Mouse (Mus musculus) bone marrow, adult 2 months (tissue): ENCODE data around the gene Glt1d1. TPM values are rescaled to one million over a fixed set of nuclear protein-coding genes. Genes with fewer than 3 reads are reported as not detected.

Experiments used
- H3K27ac ChIP-seq: fragments of 200-500 bp; 2 replicates; pipeline ENCODE4 v1.5.1; 2012; ENCODE audit warnings: low read depth, mild to moderate bottlenecking, control low read depth, inconsistent platforms, low read length; ENCODE audit not compliant: control insufficient read depth, poor library complexity, insufficient read depth
- H3K4me1 ChIP-seq: fragments of 200-500 bp; 2 replicates; pipeline ENCODE4 v1.6.1; 2011; ENCODE audit warnings: low read length; ENCODE audit not compliant: control insufficient read depth, insufficient read depth
- H3K4me3 ChIP-seq: fragments of 200-500 bp; replicated peaks from 2 replicates; pipeline ENCODE3; 2011; ENCODE audit warnings: mild to moderate bottlenecking, low read depth, low read length, control low read depth; ENCODE audit not compliant: control insufficient read depth
- CTCF ChIP-seq: fragments of 200-500 bp; IDR thresholded peaks from 2 replicates; pipeline ENCODE4 v1.5.1; 2011; ENCODE audit warnings: low read length, control low read depth; ENCODE audit not compliant: control insufficient read depth, insufficient read depth
- POLR2A ChIP-seq: fragments of 200-500 bp; IDR thresholded peaks from 2 replicates; pipeline ENCODE4 v1.6.1; 2011; ENCODE audit warnings: low read depth, mild to moderate bottlenecking, control low read depth, low read length, borderline replicate concordance; ENCODE audit not compliant: control insufficient read depth
- WGBS: fragments of 180-500 bp; shearing (Covaris S2); methylation state at CpG from one replicate; pipeline ENCODE4 v1.1.7; 2018; 5-methylcytosine and 5-hydroxymethylcytosine counted together
- polyA plus RNA-seq: library from polyadenylated mRNA; stranded (reverse); fragments of >200 nt; gene quantifications from 2 replicates; pipeline ENCODE4 v1.2.4, GENCODE M21; 2011; ENCODE audit warnings: low replicate concordance; ENCODE audit not compliant: missing spikeins, insufficient read depth, insufficient read length

Gene Glt1d1
- polyA plus RNA-seq, 1 experiment: 4.8 TPM

- no peak overlapping the region; the same call in 1 of the 2 replicates for H3K27ac ChIP-seq
- peaks cover 7% of the 10 kb centered on the region for H3K4me1 ChIP-seq
- no peak overlapping the region for H3K4me3 ChIP-seq
- 53% methylated on average over 2 of the region's 2 CpGs for WGBS
- no peak for TF ChIP-seq POLR2A
- no peak for TF ChIP-seq CTCF
Measured at GRCm38 (mm10) chr5:127607507-127607906, 24.6 kb upstream of the Glt1d1 start.

DNA sequence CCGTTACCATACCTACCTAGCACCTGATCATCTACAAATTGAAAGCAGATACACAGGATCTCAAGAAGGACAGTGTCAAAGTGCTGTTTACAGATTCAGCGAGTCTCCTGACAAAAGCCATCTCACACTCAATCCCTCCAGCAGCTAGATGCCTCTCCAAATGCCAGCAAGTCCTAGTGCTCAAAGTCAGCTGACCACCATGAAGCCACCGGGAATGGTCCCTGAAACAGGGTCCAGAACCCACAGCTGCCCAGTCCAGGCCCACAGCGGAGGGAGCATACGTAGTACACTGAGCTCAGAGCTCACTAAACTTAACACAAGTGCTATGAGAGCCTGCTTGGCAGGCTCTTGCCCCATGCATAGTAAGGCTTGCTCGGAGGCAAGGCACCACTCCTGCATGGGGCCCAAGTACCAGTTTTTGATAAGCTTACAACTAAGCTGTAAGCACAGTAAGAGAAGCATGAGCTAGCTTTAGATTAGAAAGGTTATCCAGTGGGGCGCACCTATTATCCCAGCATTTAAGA, 22.8 kb upstream of the Glt1d1 start:
- Histone ChIP-seq H3K27ac (peak overlapping the region; percentile 21; the same call in 1 of the 2 replicates), H3K4me1 (peaks cover 10% of the 10 kb centered on the region), H3K4me3 (no peak overlapping the region)
- 80% methylated on average over 7 of the region's 7 CpGs for WGBS
- TF ChIP-seq POLR2A (no peak), CTCF (no peak)

GRCm38 (mm10) chr5:127610787-127611509, 21.1 kb upstream of the Glt1d1 start:
- TF ChIP-seq POLR2A (no peak), CTCF (no peak)
- H3K27ac ChIP-seq: peak overlapping the region; percentile 38
- WGBS: 2% methylated on average over 6 of the region's 6 CpGs
- no peak overlapping the region for H3K4me3 ChIP-seq
- peaks cover 11% of the 10 kb centered on the region for H3K4me1 ChIP-seq

GRCm38 (mm10) chr5:127611881-127612280, 20.2 kb upstream of the Glt1d1 start:
- Histone ChIP-seq H3K4me3 (peak overlapping the region; percentile 30), H3K27ac (peak overlapping the region; percentile 38), H3K4me1 (peaks cover 14% of the 10 kb centered on the region)
- TF ChIP-seq CTCF: no peak
- no peak for TF ChIP-seq POLR2A
- 32% methylated on average over 1 of the region's 1 CpGs for WGBS

DNA sequence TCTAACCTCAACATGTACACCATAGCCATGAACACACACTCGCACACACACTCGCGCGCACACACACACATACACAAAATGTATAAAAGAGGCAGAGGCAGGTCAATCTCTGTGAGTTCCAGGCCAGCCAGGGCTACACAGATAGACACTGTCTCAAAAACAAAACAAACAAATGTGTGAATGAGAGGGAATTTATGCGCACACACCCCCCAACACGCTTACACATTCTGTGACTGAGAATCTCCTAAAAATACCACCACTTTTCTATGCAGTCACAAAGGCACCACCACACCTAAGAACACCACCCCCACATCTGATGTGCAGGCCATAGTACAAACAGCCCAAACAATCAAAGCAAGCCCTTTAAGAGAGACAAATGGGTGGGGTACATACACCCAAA, 19.7 kb upstream of the Glt1d1 start:
- H3K27ac ChIP-seq: no peak overlapping the region
- H3K4me3 ChIP-seq: no peak overlapping the region
- 97% methylated on average over 6 of the region's 6 CpGs for WGBS

GRCm38 (mm10) chr5:127615459-127615858, 16.6 kb upstream of the Glt1d1 start:
- H3K4me1 ChIP-seq: peaks cover 11% of the 10 kb centered on the region
- TF ChIP-seq POLR2A (no peak), CTCF (no peak)
- H3K4me3 ChIP-seq: peak overlapping the region; percentile 57
- H3K27ac ChIP-seq: peak overlapping the region; percentile 79
- WGBS: 7% methylated on average over 3 of the region's 3 CpGs

More for the DNA sequence above, 19.7 kb upstream of the Glt1d1 start:
- H3K4me1 ChIP-seq: peaks cover 14% of the 10 kb centered on the region
- TF ChIP-seq CTCF (no peak), POLR2A (no peak)

GRCm38 (mm10) chr5:127616151-127616550, 15.9 kb upstream of the Glt1d1 start:
- H3K27ac ChIP-seq: peak overlapping the region; percentile 75
- H3K4me3 ChIP-seq: peak overlapping the region; percentile 93
- H3K4me1 ChIP-seq: peaks cover 13% of the 10 kb centered on the region
- TF ChIP-seq POLR2A: no peak
- TF ChIP-seq CTCF: no peak
- WGBS: 6% methylated on average over 5 of the region's 5 CpGs

DNA sequence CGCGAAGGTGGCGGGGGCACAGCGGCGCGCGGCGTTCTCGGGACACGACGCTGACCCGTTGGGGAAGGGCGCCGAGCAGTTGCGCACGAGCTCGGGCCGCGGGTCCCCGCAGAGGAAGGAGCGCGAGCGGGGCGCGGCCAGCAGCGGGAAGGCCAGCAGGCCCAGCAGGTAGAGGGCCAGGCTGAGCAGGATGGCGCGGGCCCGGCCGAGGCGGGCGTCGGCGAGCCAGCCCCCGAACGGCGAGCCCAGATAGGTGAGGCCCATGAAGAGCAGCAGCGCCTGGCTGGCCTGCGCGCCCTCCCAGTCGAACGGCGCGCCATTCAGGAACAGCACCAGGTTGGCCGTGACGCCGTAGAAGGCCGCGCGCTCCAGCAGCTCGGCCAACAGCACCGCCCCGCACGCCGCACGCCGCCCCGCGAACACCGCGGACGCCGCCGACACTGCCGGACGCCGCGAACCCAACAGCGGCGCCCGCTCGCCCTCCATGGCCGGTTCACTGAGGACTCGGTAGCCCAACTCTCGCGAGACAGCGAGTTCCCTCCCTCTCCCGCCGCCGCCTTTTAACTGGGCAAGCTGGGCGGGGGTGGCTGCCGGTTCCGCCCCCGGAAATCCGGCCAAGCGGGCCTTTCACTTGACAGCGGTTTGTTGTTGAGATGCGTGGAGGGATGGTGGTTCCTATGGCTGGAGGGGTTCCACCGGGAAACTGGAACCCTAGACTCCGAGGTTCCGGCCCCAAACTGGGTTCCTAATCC, 15.0 kb upstream of the Glt1d1 start:
- WGBS: under 1% methylated on average over 89 of the region's 91 CpGs
- Histone ChIP-seq H3K27ac (peak overlapping the region; percentile 95), H3K4me1 (peaks cover 11% of the 10 kb centered on the region), H3K4me3 (peak overlapping the region; percentile 93)
- TF ChIP-seq CTCF: no peak
- TF ChIP-seq POLR2A: peak; percentile 95
